Mouse (Mus musculus) small intestine, adult 2 months (tissue): Measurements from ENCODE around the gene Cyp3a13. TPM values are rescaled to one million over a fixed set of nuclear protein-coding genes. Genes with fewer than 3 reads are reported as not detected.

ENCODE experiments used
- H3K27ac ChIP-seq: fragments of 200-500 bp; 2 replicates; pipeline ENCODE4 v1.5.1; 2012; ENCODE audit warnings: low read depth, low read length, control low read depth, inconsistent platforms; ENCODE audit not compliant: insufficient read depth
- H3K27me3 ChIP-seq: fragments of 200-500 bp; 2 replicates; pipeline ENCODE4 v1.6.1; 2012; ENCODE audit warnings: mild to moderate bottlenecking, moderate library complexity, low read length, inconsistent platforms; ENCODE audit not compliant: control insufficient read depth, insufficient read depth
- H3K36me3 ChIP-seq: fragments of 200-500 bp; 2 replicates; pipeline ENCODE4 v1.6.1; 2012; ENCODE audit warnings: mild to moderate bottlenecking, low read length, control low read depth, inconsistent platforms; ENCODE audit not compliant: control insufficient read depth, insufficient read depth
- H3K4me1 ChIP-seq: fragments of 200-500 bp; 2 replicates; pipeline ENCODE4 v1.6.1; 2012; ENCODE audit warnings: low read length, inconsistent platforms, mixed read lengths; ENCODE audit not compliant: control insufficient read depth, insufficient read depth, insufficient read length
- H3K4me3 ChIP-seq: fragments of 200-500 bp; 2 replicates; pipeline ENCODE4 v1.5.1; 2012; ENCODE audit warnings: low read depth, mild to moderate bottlenecking, control low read depth, inconsistent platforms, low read length, moderate library complexity
- CTCF ChIP-seq: fragments of 200-500 bp; IDR thresholded peaks from 2 replicates; pipeline ENCODE4 v1.5.1; 2012; ENCODE audit warnings: low read depth, mild to moderate bottlenecking, control low read depth, inconsistent platforms, low read length, moderate library complexity, mixed read lengths; ENCODE audit not compliant: insufficient replicate concordance, insufficient read length; ENCODE audit errors: extremely low read depth
- POLR2A ChIP-seq: fragments of 200-500 bp; IDR thresholded peaks from 2 replicates; pipeline ENCODE4 v1.6.1; 2012; ENCODE audit warnings: low read depth, mild to moderate bottlenecking, control low read depth, inconsistent platforms, low read length, moderate library complexity
- WGBS: fragments of 180-500 bp; shearing (Covaris S2); methylation state at CpG from one replicate; pipeline ENCODE4 v1.1.7; 2018; 5-methylcytosine and 5-hydroxymethylcytosine counted together
- polyA plus RNA-seq: library from polyadenylated mRNA; depleted of rRNA; stranded (reverse); fragments of >200 nt; gene quantifications from 2 replicates; pipeline ENCODE4 v1.2.3, GENCODE M21; 2012

Gene Cyp3a13
- polyA plus RNA-seq, 1 experiment, result 46.0 TPM

DNA sequence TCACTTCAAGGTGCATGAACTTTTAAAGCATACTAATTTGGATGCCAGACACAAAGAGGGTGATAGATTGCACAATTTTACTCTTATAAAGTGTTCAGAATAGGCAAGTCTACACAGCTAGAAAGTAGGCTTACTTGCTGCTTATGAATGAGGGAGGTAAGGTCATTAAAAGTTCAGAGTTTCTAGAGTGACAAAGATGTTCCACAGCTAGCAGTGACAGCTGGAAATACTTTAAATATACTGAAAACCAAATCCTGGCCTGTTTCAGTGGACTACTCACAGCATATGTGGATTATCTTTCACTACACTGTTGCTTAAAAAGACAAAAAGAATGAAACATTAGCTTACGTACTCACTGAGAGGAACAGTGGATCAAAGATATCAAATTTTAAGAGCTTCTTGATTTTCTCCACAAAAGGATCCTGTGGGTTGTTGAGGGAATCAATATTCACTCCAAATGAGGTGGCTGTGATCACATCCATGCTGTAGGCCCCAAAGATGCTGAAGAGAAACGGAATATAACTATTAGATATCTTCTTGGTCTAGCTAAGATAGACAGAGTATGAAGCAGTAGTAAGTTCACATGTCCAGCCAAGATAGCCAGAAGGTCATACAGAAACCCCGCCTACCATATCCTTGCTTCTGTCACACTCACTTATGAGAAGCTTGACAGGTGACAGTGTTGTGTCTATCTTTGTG, 11.7 kb downstream of the Cyp3a13 start:
- WGBS, result 91% methylated on average over 3 of the region's 3 CpGs

DNA sequence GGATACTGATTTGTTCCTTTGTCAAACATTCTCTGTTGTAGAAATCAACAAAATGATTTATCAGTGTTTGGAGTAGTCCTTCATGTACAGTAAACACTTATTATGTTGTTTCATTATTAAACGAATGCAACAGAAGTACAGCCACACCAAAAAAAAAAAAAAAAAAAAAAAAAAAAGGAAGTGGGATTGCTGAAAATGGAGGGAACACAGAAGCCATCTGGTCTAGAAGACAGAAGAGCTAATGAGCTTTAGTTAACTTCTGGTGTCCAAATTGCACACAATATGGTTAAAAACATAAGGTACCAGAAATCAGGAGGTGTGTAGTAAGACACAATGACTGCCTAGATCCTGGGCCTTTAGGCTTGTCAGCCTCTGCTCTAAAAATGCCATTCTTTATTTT, 23.6 kb downstream of the Cyp3a13 start:
- Histone ChIP-seq H3K27me3 (no peaks in the 10 kb centered on the region), H3K27ac (no peak overlapping the region), H3K4me1 (no peaks in the 10 kb centered on the region), H3K36me3 (peaks cover 66% of the 10 kb centered on the region), H3K4me3 (no peak overlapping the region)
- TF ChIP-seq POLR2A, result no peak
- no peak for TF ChIP-seq CTCF
- WGBS, result 71% methylated on average over 1 of the region's 1 CpGs

More for the DNA sequence above, 11.7 kb downstream of the Cyp3a13 start:
- no peaks in the 10 kb centered on the region for H3K27me3 ChIP-seq
- peaks cover 4% of the 10 kb centered on the region for H3K4me1 ChIP-seq
- H3K36me3 ChIP-seq, result peaks cover 58% of the 10 kb centered on the region
- H3K4me3 ChIP-seq, result no peak overlapping the region
- TF ChIP-seq CTCF, result no peak
- no peak for TF ChIP-seq POLR2A
- H3K27ac ChIP-seq, result no peak overlapping the region

DNA sequence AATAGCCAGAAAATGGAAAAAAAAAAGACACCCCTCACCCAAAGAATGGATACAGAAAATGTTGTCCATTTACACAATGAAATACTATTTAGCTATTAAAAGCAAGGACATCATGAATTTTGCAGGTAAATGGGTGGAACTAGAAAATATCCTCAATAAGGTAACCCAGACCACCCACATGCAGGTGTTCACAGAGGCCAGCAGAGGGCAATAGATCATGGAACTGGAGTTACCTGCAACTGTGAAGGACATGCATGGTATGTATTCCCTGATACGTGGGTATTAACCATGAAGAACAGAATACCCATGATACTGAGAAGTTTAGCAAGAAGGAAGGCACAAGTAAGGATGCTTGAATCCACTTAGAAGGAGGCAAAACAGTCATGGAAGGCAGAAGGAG, 28.5 kb downstream of the Cyp3a13 start:
- Histone ChIP-seq H3K4me3 (no peak overlapping the region), H3K27me3 (no peaks in the 10 kb centered on the region), H3K4me1 (no peaks in the 10 kb centered on the region), H3K36me3 (peaks cover 45% of the 10 kb centered on the region), H3K27ac (no peak overlapping the region)
- TF ChIP-seq CTCF (no peak), POLR2A (no peak)
- whole genome bisulfite sequencing, result 38% methylated on average over 1 of the region's 1 CpGs

DNA sequence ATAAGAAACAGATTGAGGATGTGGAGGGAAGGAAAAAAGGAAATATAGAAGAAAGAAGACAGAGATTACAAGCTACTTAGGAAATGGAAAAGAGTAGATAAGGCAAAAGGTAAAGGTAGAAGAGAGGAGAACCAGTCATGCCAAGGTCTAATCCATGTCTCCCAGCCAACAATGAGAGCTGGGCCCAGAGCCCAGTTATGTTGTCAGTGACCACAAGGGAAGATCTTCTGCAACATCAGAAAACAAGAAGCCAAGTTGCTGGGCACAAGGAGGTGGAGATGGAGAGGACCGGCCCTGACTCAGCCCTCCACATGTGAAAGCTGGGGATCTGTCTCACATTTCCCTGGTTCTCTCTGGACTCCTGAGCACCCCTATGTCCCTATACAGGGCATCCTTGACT, 33.8 kb downstream of the Cyp3a13 start:
- H3K36me3 ChIP-seq, result peaks cover 12% of the 10 kb centered on the region
- H3K27ac ChIP-seq, result no peak overlapping the region
- no peaks in the 10 kb centered on the region for H3K27me3 ChIP-seq
- TF ChIP-seq POLR2A (no peak), CTCF (no peak)
- no peak overlapping the region for H3K4me3 ChIP-seq
- H3K4me1 ChIP-seq, result no peaks in the 10 kb centered on the region
- WGBS, result 81% methylated on average over 1 of the region's 1 CpGs

DNA sequence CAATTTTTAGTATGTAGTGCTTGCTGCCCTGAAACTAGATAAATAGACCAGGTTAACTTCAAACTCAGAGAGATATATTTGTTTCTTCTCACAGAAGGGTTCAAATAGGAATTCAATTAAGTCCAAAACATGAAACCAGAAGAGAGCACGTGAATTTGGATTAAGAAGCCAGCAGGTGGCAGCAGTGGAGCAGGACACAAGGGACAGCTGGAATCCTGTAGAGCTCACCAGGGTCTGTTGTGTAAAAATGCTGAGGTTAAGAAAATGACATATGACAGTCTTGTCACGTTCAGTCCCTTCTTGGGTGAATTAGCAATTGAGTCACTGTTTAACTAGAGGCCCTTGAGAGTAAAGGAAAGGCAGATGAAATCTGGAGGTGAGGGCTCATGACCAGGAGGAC, 35.5 kb downstream of the Cyp3a13 start:
- Histone ChIP-seq H3K4me1 (no peaks in the 10 kb centered on the region), H3K27ac (no peak overlapping the region), H3K4me3 (no peak overlapping the region), H3K36me3 (peaks cover 4% of the 10 kb centered on the region), H3K27me3 (no peaks in the 10 kb centered on the region)
- WGBS, result 1% methylated on average over 2 of the region's 2 CpGs
- TF ChIP-seq POLR2A, result no peak
- TF ChIP-seq CTCF, result peak; percentile 64; the same call in 1 of the 2 replicates

DNA sequence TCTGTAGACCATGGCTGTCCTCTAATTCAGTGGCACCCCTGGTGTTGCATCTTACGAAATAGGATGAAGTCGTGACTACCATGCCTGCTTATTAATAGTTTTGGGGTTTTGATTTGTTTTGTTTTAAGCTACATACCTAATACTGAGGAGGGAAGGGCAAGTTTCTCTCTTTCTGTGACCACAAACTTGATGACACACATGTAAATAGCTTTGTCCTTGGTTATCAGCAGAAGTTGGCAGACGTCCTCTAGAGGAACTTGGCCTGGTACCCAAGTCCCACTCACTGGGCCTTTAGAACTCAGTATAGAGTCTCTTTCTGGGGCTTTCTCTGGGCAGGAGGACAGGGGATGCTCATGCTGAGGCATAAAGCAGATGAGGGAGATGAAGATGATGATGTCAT, 38.1 kb downstream of the Cyp3a13 start:
- 59% methylated on average over 3 of the region's 3 CpGs for WGBS
- TF ChIP-seq CTCF, result no peak
- no peak for TF ChIP-seq POLR2A
- Histone ChIP-seq H3K27me3 (no peaks in the 10 kb centered on the region), H3K36me3 (no peaks in the 10 kb centered on the region), H3K4me3 (no peak overlapping the region), H3K27ac (no peak overlapping the region), H3K4me1 (no peaks in the 10 kb centered on the region)

DNA sequence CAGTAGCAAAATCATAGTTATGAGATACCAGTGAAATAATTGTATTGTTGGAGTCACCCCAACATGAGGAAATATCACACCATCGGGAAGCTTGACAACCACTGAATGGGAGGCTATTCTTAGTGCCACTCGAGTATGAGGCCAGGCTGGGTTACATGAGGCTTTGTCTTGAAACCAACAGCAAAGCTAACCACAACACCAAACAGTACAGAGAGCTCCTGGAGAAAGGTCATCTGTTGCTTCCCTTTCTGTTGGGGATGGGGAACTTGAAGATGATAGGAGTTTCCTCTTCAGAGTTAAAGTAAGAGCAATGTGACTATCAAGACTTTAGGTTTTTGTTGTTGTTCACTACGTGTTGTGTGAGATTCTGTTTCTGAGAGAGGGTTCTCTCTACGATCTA, 38.5 kb downstream of the Cyp3a13 start:
- 61% methylated on average over 4 of the region's 4 CpGs for WGBS
- no peak for TF ChIP-seq CTCF
- no peak for TF ChIP-seq POLR2A
- no peak overlapping the region for H3K27ac ChIP-seq
- no peak overlapping the region for H3K4me3 ChIP-seq
- no peaks in the 10 kb centered on the region for H3K36me3 ChIP-seq
- no peaks in the 10 kb centered on the region for H3K4me1 ChIP-seq
- H3K27me3 ChIP-seq, result no peaks in the 10 kb centered on the region

DNA sequence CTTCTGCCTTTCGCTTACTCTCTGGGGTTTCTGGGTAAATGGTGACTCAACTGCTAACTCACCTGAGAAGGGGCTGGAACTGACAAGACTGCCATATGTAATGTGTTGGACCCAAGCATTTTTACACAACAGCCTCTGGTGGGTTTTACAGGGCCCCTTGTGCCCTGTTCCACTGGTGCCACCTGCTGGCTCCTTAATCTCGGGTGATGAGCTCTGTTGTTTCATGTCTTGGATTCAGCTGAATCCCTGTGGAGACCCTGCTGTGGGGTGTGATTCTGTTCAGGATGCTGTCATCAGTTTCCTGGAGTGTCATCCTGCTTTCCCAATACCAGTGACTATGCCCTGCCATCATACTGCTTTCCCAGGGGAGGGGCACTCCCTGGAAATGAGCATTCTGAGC, 43.6 kb downstream of the Cyp3a13 start:
- Histone ChIP-seq H3K27ac (no peak overlapping the region), H3K4me1 (no peaks in the 10 kb centered on the region), H3K36me3 (no peaks in the 10 kb centered on the region), H3K27me3 (no peaks in the 10 kb centered on the region), H3K4me3 (no peak overlapping the region)
- peak; percentile 34; the same call in 1 of the 2 replicates for TF ChIP-seq CTCF
- TF ChIP-seq POLR2A, result no peak
- 51% methylated on average over 2 of the region's 2 CpGs for WGBS
